Mouse (Mus musculus): ENCODE measurements at regions not wholly inside any gene's neighbourhood (a gene's known extent, or its start where the extent isn't known, plus 50 kb on each side); places are given as distances from the start of the nearest gene placed in this dataset.

GRCm38 (mm10) chr6:143525092-143525491 is 358.1 kb downstream of the Etnk1 start:
- H3K9ac ChIP-seq: no peak overlapping the region
- whole genome bisulfite sequencing: 77% methylated on average over 4 of the region's 4 CpGs

GRCm38 (mm10) chr6:143528898-143529297 is 361.9 kb downstream of the Etnk1 start:
- no peak overlapping the region for H3K4me3 ChIP-seq
- WGBS: 84% methylated on average over 7 of the region's 7 CpGs
- H3K9me3 ChIP-seq: peaks cover 8% of the 10 kb centered on the region
- H3K4me1 ChIP-seq: peaks cover 8% of the 10 kb centered on the region; the same call in 1 of the 2 replicates
- H3K4me2 ChIP-seq: no peak overlapping the region
- no peak overlapping the region for H3K9ac ChIP-seq
- no peaks in the 10 kb centered on the region for H3K27me3 ChIP-seq (replicated peaks)
- no peaks in the 10 kb centered on the region for H3K36me3 ChIP-seq
- no peak overlapping the region for H3K27ac ChIP-seq (replicated peaks)
- ATAC-seq (ENCODE audit: extremely low read depth, insufficient number of reproducible peaks, low FRiP score, low TSS enrichment): no peak

More at GRCm38 (mm10) chr6:143525092-143525491, 358.1 kb downstream of the Etnk1 start:
- Histone ChIP-seq H3K27ac (replicated peaks) (no peak overlapping the region), H3K4me2 (no peak overlapping the region), H3K4me3 (no peak overlapping the region), H3K9me3 (peaks cover 8% of the 10 kb centered on the region), H3K36me3 (no peaks in the 10 kb centered on the region), H3K27me3 (replicated peaks) (no peaks in the 10 kb centered on the region), H3K4me1 (no peaks in the 10 kb centered on the region)
- no peak for ATAC-seq (ENCODE audit: extremely low read depth, insufficient number of reproducible peaks, low FRiP score, low TSS enrichment)

GRCm38 (mm10) chr6:143530372-143531224 is 363.6 kb downstream of the Etnk1 start:
- no peak overlapping the region for H3K4me2 ChIP-seq
- WGBS: 68% methylated on average over 13 of the region's 13 CpGs
- no peak overlapping the region for H3K4me3 ChIP-seq
- no peaks in the 10 kb centered on the region for H3K36me3 ChIP-seq
- no peak overlapping the region for H3K9ac ChIP-seq
- no peak for ATAC-seq (ENCODE audit: extremely low read depth, insufficient number of reproducible peaks, low FRiP score, low TSS enrichment)
- H3K27me3 ChIP-seq (replicated peaks): no peaks in the 10 kb centered on the region
- H3K4me1 ChIP-seq: peaks cover 8% of the 10 kb centered on the region; the same call in 1 of the 2 replicates
- peaks cover 8% of the 10 kb centered on the region for H3K9me3 ChIP-seq
- H3K27ac ChIP-seq (replicated peaks): no peak overlapping the region

GRCm38 (mm10) chr6:143531477-143531876 is 364.5 kb downstream of the Etnk1 start:
- 26% methylated on average over 6 of the region's 6 CpGs for WGBS
- Histone ChIP-seq H3K9me3 (peaks cover 2% of the 10 kb centered on the region; the same call in 1 of the 2 replicates), H3K27ac (replicated peaks) (no peak overlapping the region)

GRCm38 (mm10) chr6:143532380-143532779 is 365.4 kb downstream of the Etnk1 start:
- H3K9ac ChIP-seq: no peak overlapping the region
- no peak overlapping the region for H3K4me3 ChIP-seq
- peaks cover 8% of the 10 kb centered on the region; the same call in 1 of the 2 replicates for H3K4me1 ChIP-seq
- H3K36me3 ChIP-seq: no peaks in the 10 kb centered on the region
- H3K27me3 ChIP-seq (replicated peaks): no peaks in the 10 kb centered on the region
- H3K27ac ChIP-seq (replicated peaks): no peak overlapping the region
- H3K9me3 ChIP-seq: no peaks in the 10 kb centered on the region
- H3K4me2 ChIP-seq: no peak overlapping the region
- no peak for ATAC-seq (ENCODE audit: extremely low read depth, insufficient number of reproducible peaks, low FRiP score, low TSS enrichment)
- WGBS: 72% methylated on average over 12 of the region's 12 CpGs

More at GRCm38 (mm10) chr6:143531477-143531876, 364.5 kb downstream of the Etnk1 start:
- Histone ChIP-seq H3K27me3 (replicated peaks) (no peaks in the 10 kb centered on the region), H3K4me1 (peaks cover 8% of the 10 kb centered on the region; the same call in 1 of the 2 replicates), H3K4me2 (no peak overlapping the region; the same call in 1 of the 2 replicates), H3K9ac (no peak overlapping the region), H3K36me3 (no peaks in the 10 kb centered on the region), H3K4me3 (no peak overlapping the region)
- ATAC-seq (ENCODE audit: extremely low read depth, insufficient number of reproducible peaks, low FRiP score, low TSS enrichment): no peak

- H3K27ac ChIP-seq (replicated peaks): no peak overlapping the region
- ATAC-seq (ENCODE audit: extremely low read depth, insufficient number of reproducible peaks, low FRiP score, low TSS enrichment): no peak
Observed at GRCm38 (mm10) chr6:143535265-143535664, 368.2 kb downstream of the Etnk1 start.

GRCm38 (mm10) chr6:143535726-143536125 is 368.7 kb downstream of the Etnk1 start:
- Histone ChIP-seq H3K4me1 (peaks cover 8% of the 10 kb centered on the region; the same call in 1 of the 2 replicates), H3K9ac (no peak overlapping the region), H3K36me3 (no peaks in the 10 kb centered on the region), H3K9me3 (no peaks in the 10 kb centered on the region), H3K27me3 (replicated peaks) (no peaks in the 10 kb centered on the region), H3K27ac (replicated peaks) (no peak overlapping the region), H3K4me2 (peak overlapping the region; percentile 14; the same call in 1 of the 2 replicates), H3K4me3 (no peak overlapping the region)
- no peak for ATAC-seq (ENCODE audit: extremely low read depth, insufficient number of reproducible peaks, low FRiP score, low TSS enrichment)
- 72% methylated on average over 15 of the region's 15 CpGs for WGBS

More at GRCm38 (mm10) chr6:143535265-143535664, 368.2 kb downstream of the Etnk1 start:
- no peak overlapping the region for H3K4me2 ChIP-seq
- H3K9ac ChIP-seq: no peak overlapping the region
- H3K36me3 ChIP-seq: no peaks in the 10 kb centered on the region
- H3K4me1 ChIP-seq: peaks cover 8% of the 10 kb centered on the region; the same call in 1 of the 2 replicates
- no peaks in the 10 kb centered on the region for H3K9me3 ChIP-seq
- WGBS: 67% methylated on average over 12 of the region's 12 CpGs
- no peaks in the 10 kb centered on the region for H3K27me3 ChIP-seq (replicated peaks)
- H3K4me3 ChIP-seq: no peak overlapping the region

GRCm38 (mm10) chr6:143536525-143537293 is 369.7 kb downstream of the Etnk1 start:
- Histone ChIP-seq H3K9ac (no peak overlapping the region), H3K4me1 (peaks cover 3% of the 10 kb centered on the region; the same call in 1 of the 2 replicates), H3K36me3 (no peaks in the 10 kb centered on the region), H3K9me3 (no peaks in the 10 kb centered on the region), H3K4me3 (no peak overlapping the region), H3K27ac (replicated peaks) (no peak overlapping the region), H3K27me3 (replicated peaks) (no peaks in the 10 kb centered on the region), H3K4me2 (no peak overlapping the region)
- 82% methylated on average over 11 of the region's 11 CpGs for WGBS
- no peak for ATAC-seq (ENCODE audit: extremely low read depth, insufficient number of reproducible peaks, low FRiP score, low TSS enrichment)

- Histone ChIP-seq H3K27ac (replicated peaks) (no peak overlapping the region), H3K4me3 (no peak overlapping the region), H3K4me2 (no peak overlapping the region), H3K9ac (no peak overlapping the region), H3K9me3 (no peaks in the 10 kb centered on the region), H3K27me3 (replicated peaks) (no peaks in the 10 kb centered on the region), H3K4me1 (no peaks in the 10 kb centered on the region), H3K36me3 (no peaks in the 10 kb centered on the region)
- WGBS: 72% methylated on average over 10 of the region's 10 CpGs
- no peak for ATAC-seq (ENCODE audit: extremely low read depth, insufficient number of reproducible peaks, low FRiP score, low TSS enrichment)
Observed at GRCm38 (mm10) chr6:143547406-143547903, 380.4 kb downstream of the Etnk1 start.

GRCm38 (mm10) chr6:143554946-143555345 is 387.9 kb downstream of the Etnk1 start:
- no peak for ATAC-seq (ENCODE audit: extremely low read depth, insufficient number of reproducible peaks, low FRiP score, low TSS enrichment)
- 74% methylated on average over 3 of the region's 3 CpGs for WGBS
- no peaks in the 10 kb centered on the region for H3K9me3 ChIP-seq
- H3K27me3 ChIP-seq (replicated peaks): no peaks in the 10 kb centered on the region
- H3K4me3 ChIP-seq: no peak overlapping the region
- H3K9ac ChIP-seq: no peak overlapping the region
- no peak overlapping the region for H3K4me2 ChIP-seq
- no peaks in the 10 kb centered on the region for H3K36me3 ChIP-seq
- no peaks in the 10 kb centered on the region for H3K4me1 ChIP-seq
- no peak overlapping the region for H3K27ac ChIP-seq (replicated peaks)
